In genomic region chr10:20347285-20348214, GRCm38 (mm10) we compare ENCODE assay signal across 8 mouse cellular contexts. TPM values are rescaled to one million over a fixed set of nuclear protein-coding genes. Genes with fewer than 3 reads are reported as not detected.
DNase-seq lines count a peak whose midpoint lies in the region; ATAC-seq lines count a peak whose summit lies in the region.

Gene Mtfr2 (plus strand): TSS chr10:20347770.

- H3K9ac ChIP-seq in forebrain, embryonic 14.5 days (ENCODE audit: low read length): peak within 1 kb of the TSS; percentile 54
- H3K9ac ChIP-seq in neural tube, embryonic 15.5 days (replicated peaks): peak within 1 kb of the TSS; percentile 34

- H3K27me3 ChIP-seq in forebrain, embryonic 14.5 days (replicated peaks; ENCODE audit: control insufficient read depth, insufficient read depth, low read length): no peaks in the 10 kb centered on the region
- no peaks in the 10 kb centered on the region for H3K27me3 ChIP-seq in neural tube, embryonic 15.5 days (replicated peaks)

- ATAC-seq in forebrain, embryonic 14.5 days: peak; percentile 97
- ATAC-seq in neural tube, embryonic 15.5 days (ENCODE audit: low FRiP score): peak; percentile 95

- intact Hi-C loops in heart, postnatal 14 days (cut with DNase I): loop anchor here (5.0 kb wide), 2 partner anchors 35 to 55 kb away; partner anchors contain the start of gene Bclaf1

- peaks cover 32% of the 10 kb centered on the region for H3K36me3 ChIP-seq in forebrain, embryonic 14.5 days (ENCODE audit: control insufficient read depth, insufficient read depth, low read length)
- H3K36me3 ChIP-seq in neural tube, embryonic 15.5 days: peaks cover 26% of the 10 kb centered on the region

- H3K4me1 ChIP-seq in forebrain, embryonic 14.5 days (ENCODE audit: control insufficient read depth, insufficient read depth, low read length): peaks cover 5% of the 10 kb centered on the region; the same call in 1 of the 2 replicates
- H3K4me1 ChIP-seq in neural tube, embryonic 15.5 days: peaks cover 9% of the 10 kb centered on the region

- DNase-seq in ES-CJ7 (ENCODE audit: low read depth, low spot score): peak; percentile 94
- DNase-seq in cerebellum, adult 11 months: peak; percentile 90
- peak; percentile 97 for DNase-seq in forebrain, embryonic 14.5 days (ENCODE audit: low spot score)
- DNase-seq in heart, postnatal 14 days: peak; percentile 93 to 94
- peak; percentile 93 for DNase-seq in layer of hippocampus, adult 11-12 months (ENCODE audit: low spot score)
- peak; percentile 90 to 92 for DNase-seq in lung, adult 18-20 months
- DNase-seq in testis, postnatal 14 days (ENCODE audit: low spot score): peak; percentile 94

- no peak within 1 kb of the TSS for H3K27ac ChIP-seq in forebrain, embryonic 14.5 days (ENCODE audit: low read depth, low read length)
- H3K27ac ChIP-seq in neural tube, embryonic 15.5 days (replicated peaks): no peak within 1 kb of the TSS

- peak within 1 kb of the TSS; percentile 51 for H3K4me3 ChIP-seq in forebrain, embryonic 14.5 days (ENCODE audit: low read depth, low read length)
- peak within 1 kb of the TSS; percentile 50 for H3K4me3 ChIP-seq in neural tube, embryonic 15.5 days (replicated peaks)

- 2% methylated on average over 58 of the region's 58 CpGs for WGBS in forebrain, embryonic 14.5 days
- 1% methylated on average over 56 of the region's 58 CpGs for WGBS in neural tube, embryonic 15.5 days

- H3K4me2 ChIP-seq in forebrain, embryonic 14.5 days (ENCODE audit: low read length): peak within 1 kb of the TSS; percentile 77
- peak within 1 kb of the TSS; percentile 99 for H3K4me2 ChIP-seq in neural tube, embryonic 15.5 days

- no peaks in the 10 kb centered on the region for H3K9me3 ChIP-seq in forebrain, embryonic 14.5 days (replicated peaks; ENCODE audit: control insufficient read depth, low read length)
- no peaks in the 10 kb centered on the region for H3K9me3 ChIP-seq in neural tube, embryonic 15.5 days (replicated peaks)

RNA-seq across cellular contexts. Expression of gene Mtfr2, which starts in this region (rescaled TPM):
- 0.80 and 1.1 TPM in 2 replicates for polyA plus RNA-seq in forebrain, embryonic 14.5 days (2014; fragmentation: Nextera tagmentation; extraction: Ambion mirVana)
- 1 to 10 TPM in 1 of 2 experiments, under 1 TPM in 1; 0.72 to 1.2 TPM for total RNA-seq in heart, postnatal 14 days (2021)
- polyA plus RNA-seq in neural tube, embryonic 15.5 days (2015; fragmentation: Nextera tagmentation; extraction: Ambion mirVana): 0.31 and 0.73 TPM in 2 replicates

Comparison
In these comparisons a context has a peak if more than half of its experiments do, and no peak if none do; other contexts are left out.
1. Peak in ATAC-seq, H3K4me3 ChIP-seq, H3K9ac ChIP-seq and H3K4me2 ChIP-seq in neural tube, embryonic 15.5 days; RNA of the gene not detected or under 1 TPM.